Mouse (Mus musculus) heart, embryonic 11.5 days (tissue): ENCODE results near the gene Hspa8. TPM values are rescaled to one million over a fixed set of nuclear protein-coding genes. Genes with fewer than 3 reads are reported as not detected.
"Not testable (repeated sequence)": the region's sequence is repeated elsewhere in the genome, so short reads cannot be mapped to it uniquely, and the experiment has no call there.

ENCODE experiments used
- ATAC-seq: fragments of 200-750 bp; cut with Nextera tagmentation; replicated peaks from 2 replicates; pipeline ENCODE4 v1.8.0; 2017; ENCODE audit warnings: moderate library complexity; ENCODE audit not compliant: insufficient number of reproducible peaks, low FRiP score, low TSS enrichment
- H3K27ac ChIP-seq: fragments of 300-500 bp; sonication (generic); 2 replicates; pipeline ENCODE4 v1.5.1; 2014; ENCODE audit warnings: mild to moderate bottlenecking, low read depth, low read length
- H3K27me3 ChIP-seq: fragments of 300-500 bp; sonication (generic); 2 replicates; pipeline ENCODE4 v1.6.1; 2014; ENCODE audit warnings: mild to moderate bottlenecking, low read length, mixed read lengths; ENCODE audit not compliant: control insufficient read depth, insufficient read depth
- H3K36me3 ChIP-seq: fragments of 300-500 bp; sonication (generic); 2 replicates; pipeline ENCODE4 v1.6.1; 2014; ENCODE audit warnings: mild to moderate bottlenecking, low read length, moderate library complexity, mixed read lengths; ENCODE audit not compliant: control insufficient read depth, insufficient read depth
- H3K4me1 ChIP-seq: fragments of 300-500 bp; sonication (generic); 2 replicates; pipeline ENCODE4 v1.6.1; 2014; ENCODE audit warnings: low read length; ENCODE audit not compliant: control insufficient read depth, insufficient read depth
- H3K4me2 ChIP-seq: fragments of 300-500 bp; sonication (generic); 2 replicates; pipeline ENCODE4 v1.6.1; 2014; ENCODE audit warnings: mild to moderate bottlenecking, moderate library complexity
- H3K4me3 ChIP-seq: fragments of 300-500 bp; sonication (generic); 2 replicates; pipeline ENCODE4 v1.5.1; 2014; ENCODE audit warnings: low read depth, low read length
- H3K9ac ChIP-seq: fragments of 300-500 bp; sonication (generic); 2 replicates; pipeline ENCODE4 v1.6.1; 2014; ENCODE audit warnings: mild to moderate bottlenecking, low read depth, low read length, moderate library complexity
- H3K9me3 ChIP-seq: fragments of 300-500 bp; sonication (generic); replicated peaks from 2 replicates; pipeline ENCODE4 v1.6.1; 2016; ENCODE audit warnings: low read length; ENCODE audit not compliant: control insufficient read depth
- WGBS: fragments of 180-500 bp; shearing (Covaris S2); extraction: QIAGEN DNeasy Blood & Tissue Kit; methylation state at CpG from one replicate; pipeline ENCODE4 v1.1.7; 2014; ENCODE audit not compliant: insufficient replicate concordance; 5-methylcytosine and 5-hydroxymethylcytosine counted together
- polyA plus RNA-seq: library from polyadenylated mRNA; unstranded; fragments of >200 nt; fragmentation: Nextera tagmentation; extraction: Ambion mirVana; gene quantifications from 2 replicates; pipeline ENCODE4 v1.2.1, GENCODE M21; 2014

Gene Hspa8
- polyA plus RNA-seq, 1 experiment from 2014 or later: 2,531 TPM

- H3K4me1 ChIP-seq: no peaks in the 10 kb centered on the region
- ATAC-seq: no peak
- no peak overlapping the region for H3K4me3 ChIP-seq
- no peak overlapping the region for H3K4me2 ChIP-seq
- no peak overlapping the region for H3K27ac ChIP-seq
- H3K9ac ChIP-seq: no peak overlapping the region
- no peaks in the 10 kb centered on the region for H3K9me3 ChIP-seq
- H3K36me3 ChIP-seq: no peaks in the 10 kb centered on the region
- no peaks in the 10 kb centered on the region for H3K27me3 ChIP-seq
- WGBS: 78% methylated on average over 7 of the region's 7 CpGs
Measured at GRCm38 (mm10) chr9:40766058-40766605, 34.7 kb upstream of the Hspa8 start.

- Histone ChIP-seq H3K4me1 (no peaks in the 10 kb centered on the region), H3K27me3 (no peaks in the 10 kb centered on the region), H3K4me3 (no peak overlapping the region), H3K27ac (no peak overlapping the region), H3K9me3 (no peaks in the 10 kb centered on the region), H3K4me2 (no peak overlapping the region), H3K36me3 (no peaks in the 10 kb centered on the region), H3K9ac (no peak overlapping the region)
- no peak for ATAC-seq
- WGBS: 72% methylated on average over 4 of the region's 4 CpGs
Measured at GRCm38 (mm10) chr9:40767946-40768345, 32.8 kb upstream of the Hspa8 start.

- no peak for ATAC-seq
- Histone ChIP-seq H3K27me3 (no peaks in the 10 kb centered on the region), H3K4me3 (no peak overlapping the region), H3K9ac (no peak overlapping the region), H3K36me3 (no peaks in the 10 kb centered on the region), H3K4me1 (no peaks in the 10 kb centered on the region), H3K4me2 (no peak overlapping the region), H3K27ac (no peak overlapping the region), H3K9me3 (no peaks in the 10 kb centered on the region)
- WGBS: 76% methylated on average over 13 of the region's 13 CpGs
Measured at GRCm38 (mm10) chr9:40772246-40772645, 28.5 kb upstream of the Hspa8 start.

GRCm38 (mm10) chr9:40773142-40773541 is 27.6 kb upstream of the Hspa8 start:
- not testable (repeated sequence) for H3K9ac ChIP-seq, H3K4me3 ChIP-seq, H3K4me1 ChIP-seq, H3K4me2 ChIP-seq, H3K27ac ChIP-seq, H3K9me3 ChIP-seq, ATAC-seq, H3K27me3 ChIP-seq, H3K36me3 ChIP-seq
- 84% methylated on average over 6 of the region's 6 CpGs for WGBS

GRCm38 (mm10) chr9:40773869-40774268 is 26.9 kb upstream of the Hspa8 start:
- no peaks in the 10 kb centered on the region for H3K9me3 ChIP-seq
- 76% methylated on average over 4 of the region's 4 CpGs for WGBS
- no peak for ATAC-seq
- no peaks in the 10 kb centered on the region for H3K4me1 ChIP-seq
- H3K36me3 ChIP-seq: no peaks in the 10 kb centered on the region
- no peak overlapping the region for H3K9ac ChIP-seq
- no peak overlapping the region for H3K4me2 ChIP-seq
- no peak overlapping the region for H3K27ac ChIP-seq
- no peak overlapping the region for H3K4me3 ChIP-seq
- no peaks in the 10 kb centered on the region for H3K27me3 ChIP-seq

- WGBS: 33% methylated on average over 1 of the region's 1 CpGs
- Histone ChIP-seq H3K9me3 (no peaks in the 10 kb centered on the region), H3K36me3 (no peaks in the 10 kb centered on the region), H3K9ac (no peak overlapping the region), H3K4me1 (0 out of 2 replicates have a peak, but pooled peaks cover 3% of the 10 kb centered on the region), H3K4me3 (no peak overlapping the region), H3K27ac (0 out of 2 replicates have a peak overlapping the region, but pooled peaks have one; percentile 51), H3K4me2 (no peak overlapping the region), H3K27me3 (no peaks in the 10 kb centered on the region)
- ATAC-seq: no peak
Measured at GRCm38 (mm10) chr9:40776044-40776443, 24.7 kb upstream of the Hspa8 start.

GRCm38 (mm10) chr9:40776459-40777248 is 24.1 kb upstream of the Hspa8 start:
- no peaks in the 10 kb centered on the region for H3K36me3 ChIP-seq
- no peaks in the 10 kb centered on the region for H3K27me3 ChIP-seq
- 0 out of 2 replicates have a peak overlapping the region, but pooled peaks have one; percentile 51 for H3K27ac ChIP-seq
- H3K4me3 ChIP-seq: no peak overlapping the region
- H3K4me2 ChIP-seq: no peak overlapping the region
- no peak overlapping the region for H3K9ac ChIP-seq
- 56% methylated on average over 11 of the region's 11 CpGs for WGBS
- H3K9me3 ChIP-seq: no peaks in the 10 kb centered on the region
- ATAC-seq: no peak; the same call in 1 of the 2 replicates
- 0 out of 2 replicates have a peak, but pooled peaks cover 5% of the 10 kb centered on the region for H3K4me1 ChIP-seq

- no peak overlapping the region for H3K4me3 ChIP-seq
- no peaks in the 10 kb centered on the region for H3K27me3 ChIP-seq
- no peaks in the 10 kb centered on the region for H3K36me3 ChIP-seq
- ATAC-seq: no peak
- no peak overlapping the region for H3K27ac ChIP-seq
- H3K4me1 ChIP-seq: peaks cover 14% of the 10 kb centered on the region
- WGBS: 68% methylated on average over 3 of the region's 3 CpGs
- no peak overlapping the region for H3K4me2 ChIP-seq
- no peak overlapping the region for H3K9ac ChIP-seq
- no peaks in the 10 kb centered on the region for H3K9me3 ChIP-seq
Measured at GRCm38 (mm10) chr9:40780111-40780510, 20.7 kb upstream of the Hspa8 start.
